Mouse (Mus musculus) kidney, embryonic 16.5 days (tissue): ENCODE measurements at regions not wholly inside any gene's neighbourhood (a gene's known extent, or its start where the extent isn't known, plus 50 kb on each side); places are given as distances from the start of the nearest gene placed in this dataset.
"Not testable (repeated sequence)": the region's sequence is repeated elsewhere in the genome, so short reads cannot be mapped to it uniquely, and the experiment has no call there.

ENCODE experiments used
- ATAC-seq: fragments of 200-750 bp; cut with Nextera tagmentation; 2 replicates; pipeline ENCODE4 v1.8.0; 2017; ENCODE audit warnings: moderate TSS enrichment; ENCODE audit not compliant: low FRiP score, low TSS enrichment
- H3K27ac ChIP-seq: fragments of 300-500 bp; sonication (generic); 2 replicates; pipeline ENCODE4 v1.5.1; 2014; ENCODE audit warnings: low read length
- H3K27me3 ChIP-seq: fragments of 300-500 bp; sonication (generic); 2 replicates; pipeline ENCODE4 v1.6.1; 2014; ENCODE audit warnings: low read length, control low read depth, mixed read lengths; ENCODE audit not compliant: insufficient read depth
- H3K36me3 ChIP-seq: fragments of 300-500 bp; sonication (generic); 2 replicates; pipeline ENCODE4 v1.6.1; 2014; ENCODE audit warnings: low read length, control low read depth, mixed read lengths; ENCODE audit not compliant: insufficient read depth
- H3K4me1 ChIP-seq: fragments of 300-500 bp; sonication (generic); 2 replicates; pipeline ENCODE4 v1.6.1; 2014; ENCODE audit warnings: low read length, control low read depth, mixed read lengths; ENCODE audit not compliant: insufficient read depth
- H3K4me2 ChIP-seq: fragments of 300-500 bp; sonication (generic); replicated peaks from 2 replicates; pipeline ENCODE4 v1.6.1; 2014; ENCODE audit warnings: low read depth, low read length
- H3K4me3 ChIP-seq: fragments of 300-500 bp; sonication (generic); 2 replicates; pipeline ENCODE4 v1.5.1; 2014; ENCODE audit warnings: mild to moderate bottlenecking, low read length
- H3K9ac ChIP-seq: fragments of 300-500 bp; sonication (generic); replicated peaks from 2 replicates; pipeline ENCODE4 v1.6.1; 2014; ENCODE audit warnings: low read length
- H3K9me3 ChIP-seq: fragments of 300-500 bp; sonication (generic); 2 replicates; pipeline ENCODE4 v1.6.1; 2016; ENCODE audit warnings: low read length, control low read depth
- WGBS: fragments of 180-500 bp; shearing (Covaris S2); extraction: QIAGEN DNeasy Blood & Tissue Kit; methylation state at CpG from one replicate; pipeline ENCODE4 v1.1.7; 2014; 5-methylcytosine and 5-hydroxymethylcytosine counted together

DNA sequence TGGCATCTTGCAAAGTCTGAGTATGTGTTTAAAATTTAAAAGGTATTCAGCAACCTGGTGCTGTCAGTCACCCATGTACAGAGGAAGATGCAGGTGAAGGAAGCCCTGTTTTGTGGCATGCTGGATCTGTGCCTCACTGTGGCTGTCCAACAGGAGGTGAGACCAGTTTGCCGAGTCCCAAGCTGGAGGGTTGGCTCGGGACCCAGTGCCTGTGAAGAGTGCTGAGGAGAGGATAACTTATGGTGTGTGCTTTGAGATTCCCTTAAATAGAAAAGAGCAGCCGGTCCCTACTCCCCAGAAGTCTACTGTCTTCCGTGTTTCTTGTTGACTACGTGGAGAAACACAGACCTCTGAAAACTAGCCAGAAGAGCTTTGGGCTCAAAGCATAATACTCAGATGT, 396.3 kb upstream of the Id2 start:
- no peaks in the 10 kb centered on the region for H3K27me3 ChIP-seq
- no peak for ATAC-seq
- H3K9ac ChIP-seq = no peak overlapping the region
- H3K36me3 ChIP-seq = no peaks in the 10 kb centered on the region
- H3K4me3 ChIP-seq = no peak overlapping the region
- H3K27ac ChIP-seq = no peak overlapping the region
- no peaks in the 10 kb centered on the region for H3K4me1 ChIP-seq
- 78% methylated on average over 5 of the region's 5 CpGs for WGBS
- H3K9me3 ChIP-seq = no peaks in the 10 kb centered on the region
- no peak overlapping the region for H3K4me2 ChIP-seq

DNA sequence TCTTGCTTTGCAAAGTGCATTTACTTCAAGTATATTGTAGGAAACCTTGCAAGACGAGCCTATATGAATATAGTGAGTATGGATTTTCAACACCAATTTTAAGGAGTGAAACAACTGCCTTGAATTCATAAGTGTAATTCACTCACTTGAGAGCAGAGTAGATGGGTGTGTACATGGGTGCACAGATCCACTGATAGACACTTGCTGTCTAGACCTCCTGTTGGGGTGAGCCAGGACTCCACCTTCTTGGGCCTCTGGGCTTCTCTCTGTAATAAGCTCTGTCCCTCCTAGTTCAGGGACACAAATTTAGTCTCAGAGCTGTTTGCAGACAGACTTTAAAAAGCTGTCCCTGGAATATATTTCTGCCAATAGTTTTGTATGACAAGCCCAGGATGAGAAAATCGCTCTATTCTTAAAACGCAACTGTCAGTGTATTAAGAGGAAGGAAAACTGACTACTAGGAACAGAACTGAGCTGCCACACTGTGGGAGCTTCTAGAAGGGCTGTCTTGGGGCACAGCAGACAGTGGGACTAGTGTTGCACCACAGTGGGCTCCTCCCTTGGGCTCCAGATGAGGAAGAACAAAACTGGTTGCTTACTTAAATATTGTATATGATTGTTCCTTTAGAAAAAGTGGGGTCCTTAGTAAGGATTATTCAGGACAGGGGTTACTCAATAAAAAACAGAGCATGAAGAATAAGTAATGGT, 395.7 kb upstream of the Id2 start:
- Histone ChIP-seq H3K36me3 (no peaks in the 10 kb centered on the region), H3K9me3 (no peaks in the 10 kb centered on the region), H3K27me3 (no peaks in the 10 kb centered on the region), H3K9ac (no peak overlapping the region), H3K27ac (no peak overlapping the region), H3K4me2 (no peak overlapping the region), H3K4me3 (no peak overlapping the region), H3K4me1 (no peaks in the 10 kb centered on the region)
- 89% methylated on average over 3 of the region's 3 CpGs for WGBS
- ATAC-seq = no peak

DNA sequence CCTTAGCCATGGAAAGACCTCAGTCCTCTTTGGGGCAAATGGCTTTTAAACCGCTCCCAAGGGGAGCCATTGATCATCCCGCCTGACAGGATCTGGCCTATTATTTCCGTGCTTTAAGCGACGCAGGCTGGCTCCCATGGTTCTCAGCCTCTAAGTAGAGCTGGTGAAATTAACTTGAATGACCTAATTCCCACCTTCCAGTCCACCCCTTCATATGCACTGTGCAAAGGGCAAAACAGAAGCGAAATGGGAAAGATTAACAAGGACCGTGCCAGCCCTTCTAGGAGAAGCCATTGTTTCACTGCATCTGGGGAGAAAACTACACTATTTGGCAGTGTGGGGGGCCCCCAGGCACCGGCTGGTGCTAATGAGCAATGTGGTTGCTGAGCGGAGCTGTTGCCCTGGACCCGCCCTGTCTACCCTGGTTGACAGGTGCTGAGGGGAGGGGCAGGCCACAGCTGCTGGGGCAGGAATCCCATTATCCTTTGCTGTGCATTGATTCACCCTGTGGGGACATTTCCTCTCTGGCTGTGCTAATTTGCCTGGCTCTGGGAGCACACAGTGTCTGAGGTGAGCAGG, 378.3 kb upstream of the Id2 start:
- Histone ChIP-seq H3K36me3 (no peaks in the 10 kb centered on the region), H3K9me3 (no peaks in the 10 kb centered on the region), H3K27me3 (no peaks in the 10 kb centered on the region), H3K4me2 (peak overlapping the region; percentile 33; the same call in 1 of the 2 replicates), H3K9ac (0 out of 2 replicates have a peak overlapping the region, but pooled peaks have one; percentile 0), H3K4me3 (no peak overlapping the region), H3K27ac (no peak overlapping the region), H3K4me1 (peaks cover 10% of the 10 kb centered on the region)
- WGBS = 12% methylated on average over 10 of the region's 10 CpGs
- ATAC-seq = peak; percentile 78

DNA sequence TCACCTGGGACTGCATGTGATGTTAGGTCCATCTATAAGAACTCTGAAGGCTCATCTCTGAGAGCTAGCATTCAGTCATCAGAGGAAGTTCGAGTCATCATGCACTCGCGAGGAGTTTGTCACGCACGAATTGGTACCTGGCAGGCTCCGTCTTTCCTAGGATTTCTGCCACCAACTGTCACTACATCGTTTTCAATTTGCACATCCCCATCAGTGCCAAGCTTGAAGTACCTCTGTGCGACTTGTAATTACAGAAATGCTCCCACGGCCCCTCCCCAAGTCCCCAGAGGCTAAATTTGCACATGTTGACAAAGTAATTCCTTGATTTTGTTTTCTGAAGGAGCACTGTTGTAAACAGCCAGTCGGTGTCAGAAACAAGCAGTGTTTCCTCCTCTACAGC, 372.2 kb upstream of the Id2 start:
- H3K9ac ChIP-seq = no peak overlapping the region
- H3K4me1 ChIP-seq = 0 out of 2 replicates have a peak, but pooled peaks cover 4% of the 10 kb centered on the region
- H3K27me3 ChIP-seq = no peaks in the 10 kb centered on the region
- H3K4me3 ChIP-seq = no peak overlapping the region
- no peak overlapping the region for H3K4me2 ChIP-seq
- H3K9me3 ChIP-seq = no peaks in the 10 kb centered on the region
- 71% methylated on average over 10 of the region's 10 CpGs for WGBS
- no peaks in the 10 kb centered on the region for H3K36me3 ChIP-seq
- no peak overlapping the region for H3K27ac ChIP-seq
- ATAC-seq = no peak

DNA sequence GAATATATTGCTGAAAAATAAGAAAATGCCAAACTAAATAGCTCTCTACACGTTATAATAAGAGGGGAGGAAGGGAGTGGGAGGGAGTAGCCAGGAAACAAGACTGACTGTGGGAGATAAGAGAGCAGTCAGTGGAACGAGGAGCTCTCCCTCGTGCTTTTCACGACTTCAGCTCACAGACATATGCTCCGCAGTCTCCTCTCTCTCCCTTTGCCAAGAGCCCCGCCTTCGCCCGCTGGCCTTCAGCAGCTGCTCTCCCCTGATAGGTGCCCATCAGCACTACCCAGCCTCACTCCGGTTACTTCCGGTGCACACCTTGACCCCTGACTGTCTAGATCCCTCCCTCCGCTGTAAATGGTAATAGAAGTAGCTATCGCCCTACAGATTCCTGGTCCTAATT, 370.8 kb upstream of the Id2 start:
- WGBS = 52% methylated on average over 12 of the region's 12 CpGs
- no peaks in the 10 kb centered on the region for H3K27me3 ChIP-seq
- 0 out of 2 replicates have a peak, but pooled peaks cover 4% of the 10 kb centered on the region for H3K4me1 ChIP-seq
- 0 out of 2 replicates have a peak, but pooled peaks have one; percentile 51 for ATAC-seq
- no peaks in the 10 kb centered on the region for H3K9me3 ChIP-seq
- no peak overlapping the region for H3K27ac ChIP-seq
- H3K36me3 ChIP-seq = no peaks in the 10 kb centered on the region
- H3K9ac ChIP-seq = no peak overlapping the region
- H3K4me2 ChIP-seq = no peak overlapping the region
- no peak overlapping the region for H3K4me3 ChIP-seq

DNA sequence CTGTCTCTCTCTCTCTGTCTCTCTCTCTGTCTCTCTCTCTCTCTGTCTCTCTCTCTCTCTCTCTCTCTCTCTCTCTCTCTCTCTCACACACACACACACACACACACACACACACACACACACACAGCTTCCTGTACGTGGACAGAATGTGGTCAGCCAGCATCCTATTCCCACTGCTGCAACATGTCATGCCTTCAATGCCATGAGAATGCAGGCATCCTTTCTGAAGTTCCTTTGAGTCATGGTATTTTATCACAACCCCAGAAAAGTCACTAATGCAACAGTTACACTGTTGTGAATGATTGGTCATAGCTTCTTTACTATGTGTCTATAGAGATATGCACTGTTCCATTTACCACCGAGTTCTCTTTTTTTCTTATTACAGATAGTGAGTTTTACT, 365.8 kb upstream of the Id2 start:
- ATAC-seq, H3K4me2 ChIP-seq: not testable (repeated sequence)
- WGBS = 72% methylated on average over 2 of the region's 2 CpGs

DNA sequence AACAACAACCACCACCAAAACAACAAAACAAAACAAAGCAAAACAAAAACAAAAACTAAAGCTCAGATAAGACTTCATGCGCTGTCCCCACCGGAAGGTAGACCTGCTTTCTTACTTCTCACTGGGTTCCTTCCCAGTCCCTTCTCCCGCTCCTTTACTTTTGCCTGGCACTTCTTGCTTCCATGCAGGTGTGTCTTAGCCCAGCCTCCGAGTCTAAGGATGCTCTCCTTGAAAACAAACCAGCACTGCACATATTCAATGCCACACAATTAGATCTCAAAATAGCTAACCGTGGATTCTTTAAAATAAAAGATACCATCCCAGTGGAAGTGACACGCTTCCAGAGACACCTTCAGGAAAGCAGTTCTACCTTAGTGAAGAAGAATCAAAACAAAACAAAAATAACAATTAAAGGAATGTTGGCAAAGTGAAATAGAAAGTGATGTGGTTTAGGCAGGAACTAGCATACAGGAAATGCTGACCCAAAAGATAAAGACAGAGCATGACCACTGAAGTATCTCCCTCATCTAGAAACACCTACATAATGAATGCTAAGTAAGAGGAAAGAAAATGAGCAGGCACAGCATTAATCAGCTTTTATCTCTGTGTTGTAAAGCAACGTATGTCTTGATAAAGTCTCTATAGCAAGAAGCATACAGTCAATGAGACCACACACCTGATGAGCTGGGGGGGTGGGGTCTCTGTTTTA, 358.5 kb upstream of the Id2 start:
- Histone ChIP-seq H3K9ac (no peak overlapping the region), H3K36me3 (no peaks in the 10 kb centered on the region), H3K4me3 (no peak overlapping the region), H3K4me1 (no peaks in the 10 kb centered on the region), H3K4me2 (no peak overlapping the region), H3K9me3 (no peaks in the 10 kb centered on the region), H3K27me3 (no peaks in the 10 kb centered on the region), H3K27ac (no peak overlapping the region)
- WGBS = 89% methylated on average over 7 of the region's 7 CpGs
- no peak for ATAC-seq

More for the DNA sequence above, 365.8 kb upstream of the Id2 start:
- not testable (repeated sequence) for H3K36me3 ChIP-seq, H3K27me3 ChIP-seq, H3K4me3 ChIP-seq, H3K9me3 ChIP-seq, H3K9ac ChIP-seq, H3K27ac ChIP-seq, H3K4me1 ChIP-seq

DNA sequence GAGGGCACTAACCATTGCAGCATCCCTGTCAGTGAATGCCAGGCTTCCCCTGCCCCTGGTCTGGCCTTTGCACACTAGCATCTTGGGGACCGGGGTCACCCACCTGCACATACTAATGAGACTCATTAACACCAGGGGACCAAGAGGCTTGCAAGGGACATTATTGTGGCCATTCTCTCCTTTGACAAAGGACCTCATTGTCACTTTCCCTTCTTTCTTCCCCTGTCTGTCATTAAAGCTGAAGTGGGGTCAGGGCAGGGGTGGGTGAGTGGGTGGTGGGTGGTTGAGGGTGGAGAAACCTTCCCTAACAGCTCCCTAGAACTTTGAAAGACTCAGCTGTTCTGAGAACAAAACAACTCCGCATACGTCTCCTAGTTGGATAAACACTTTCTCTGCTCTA, 356.4 kb upstream of the Id2 start:
- ATAC-seq = no peak
- no peak overlapping the region for H3K9ac ChIP-seq
- no peaks in the 10 kb centered on the region for H3K4me1 ChIP-seq
- no peaks in the 10 kb centered on the region for H3K9me3 ChIP-seq
- H3K4me3 ChIP-seq = no peak overlapping the region
- H3K36me3 ChIP-seq = no peaks in the 10 kb centered on the region
- H3K27ac ChIP-seq = no peak overlapping the region
- WGBS = 57% methylated on average over 3 of the region's 3 CpGs
- H3K27me3 ChIP-seq = no peaks in the 10 kb centered on the region
- H3K4me2 ChIP-seq = no peak overlapping the region

DNA sequence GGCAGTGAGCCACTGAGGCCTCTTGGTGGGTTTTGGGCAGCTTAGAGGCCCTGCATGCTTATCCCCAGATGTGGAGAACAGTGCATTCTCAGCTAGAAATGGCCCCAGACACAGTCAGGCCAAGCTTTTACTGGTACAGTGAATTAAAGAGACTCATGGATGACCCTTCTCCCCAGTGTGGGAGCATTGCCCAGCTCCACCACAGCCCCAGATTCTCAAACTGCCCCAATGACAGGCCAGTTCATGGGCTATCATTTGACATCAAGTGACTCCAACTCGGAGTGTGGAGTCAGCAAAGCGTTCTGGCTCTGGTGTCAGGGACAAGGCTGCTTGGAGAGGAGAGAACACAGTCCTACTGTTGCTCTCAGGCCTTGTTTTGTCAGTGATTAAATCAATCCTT, 354.2 kb upstream of the Id2 start:
- Histone ChIP-seq H3K4me3 (no peak overlapping the region), H3K4me2 (no peak overlapping the region), H3K9me3 (no peaks in the 10 kb centered on the region), H3K27me3 (no peaks in the 10 kb centered on the region), H3K9ac (no peak overlapping the region), H3K36me3 (no peaks in the 10 kb centered on the region), H3K4me1 (no peaks in the 10 kb centered on the region), H3K27ac (no peak overlapping the region)
- ATAC-seq = no peak
- 65% methylated on average over 2 of the region's 2 CpGs for WGBS

DNA sequence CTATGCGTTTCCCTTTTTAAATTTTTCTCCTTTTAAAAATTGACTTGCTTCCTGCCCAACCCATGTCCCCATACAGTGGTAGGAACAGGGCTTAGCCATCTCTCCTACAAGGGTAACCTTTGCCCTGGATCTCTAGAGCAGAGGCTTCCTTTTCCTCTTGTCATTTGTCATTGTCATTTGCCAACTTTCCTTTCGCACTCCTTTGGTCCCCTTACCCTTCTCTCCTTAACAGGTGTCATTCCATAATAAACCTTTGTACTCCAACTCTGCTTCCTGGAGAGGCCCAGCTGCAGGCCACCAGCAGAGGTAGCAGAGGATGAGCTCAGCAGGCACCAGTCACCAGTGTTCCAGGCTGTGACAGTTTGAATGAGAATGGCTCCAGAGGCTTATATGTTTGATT, 347.4 kb upstream of the Id2 start:
- ATAC-seq = no peak

More for the DNA sequence above, 347.4 kb upstream of the Id2 start:
- Histone ChIP-seq H3K27me3 (no peaks in the 10 kb centered on the region), H3K36me3 (no peaks in the 10 kb centered on the region), H3K4me2 (no peak overlapping the region), H3K4me3 (no peak overlapping the region), H3K9me3 (no peaks in the 10 kb centered on the region), H3K27ac (no peak overlapping the region), H3K9ac (no peak overlapping the region), H3K4me1 (no peaks in the 10 kb centered on the region)
- 56% methylated on average over 2 of the region's 2 CpGs for WGBS
